Comparison of ENCODE assay signal across 27 mouse cellular contexts in the genomic region with DNA sequence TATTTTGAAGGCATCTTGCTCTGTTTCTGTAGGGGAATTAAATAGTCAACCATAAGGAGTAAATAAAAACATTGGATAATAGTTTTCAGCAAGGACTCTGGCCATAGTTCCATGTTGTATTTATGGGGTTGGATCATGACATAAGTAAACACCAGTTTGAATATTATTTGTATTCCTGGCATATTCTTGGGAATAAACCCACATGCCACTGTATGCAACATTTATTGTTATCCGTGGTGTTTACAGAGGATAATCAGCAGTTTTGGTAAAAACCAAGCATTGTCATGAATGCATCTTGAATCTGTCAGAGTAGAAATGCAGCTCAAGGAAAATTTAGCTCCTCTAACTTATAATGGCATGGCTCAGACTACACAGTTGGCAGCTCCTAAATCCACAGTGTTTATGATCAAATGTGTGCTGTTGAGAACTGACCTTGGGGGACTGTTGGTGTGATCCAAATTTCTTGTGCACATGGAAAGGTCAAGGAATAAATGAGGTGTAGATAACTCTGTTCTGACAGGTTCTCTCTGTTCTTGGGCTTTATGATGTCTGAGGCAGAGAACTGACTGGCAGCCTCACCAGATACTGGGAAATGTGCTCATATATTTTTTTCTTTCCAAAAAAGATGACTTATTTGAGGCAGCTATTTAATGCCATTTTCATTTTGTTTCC.
DNase-seq lines count a peak whose midpoint lies in the region.
"Had no signal": no experiment of that assay in that cellular context is flagged by ENCODE, and none has a peak within 500 bp of the region (broad histone marks: within the 10 kb centered on the region; RNA-seq: fewer than 3 reads in every experiment).

No protein-coding gene starts in this region.

- WGBS in embryonic facial prominence, embryonic 10.5 days, result 82% methylated on average over 1 of the region's 1 CpGs

- H3K27me3 ChIP-seq in embryonic facial prominence, embryonic 10.5 days (replicated peaks; ENCODE audit: low read depth, poor library complexity, severe bottlenecking), result no peaks in the 10 kb centered on the region
- H3K27me3 ChIP-seq: heart, embryonic 12.5 days; midbrain, embryonic 13.5 days; neural tube, embryonic 13.5 days had no signal

- H3K4me1 ChIP-seq in embryonic facial prominence, embryonic 10.5 days, result no peaks in the 10 kb centered on the region
- H3K4me1 ChIP-seq: heart, embryonic 12.5 days; midbrain, embryonic 13.5 days; neural tube, embryonic 13.5 days had no signal

- DNase-seq in adrenal gland, adult (ENCODE audit: inconsistent age in 2 of 2, low spot score in 1 of 2), result peak; percentile 30 to 63
- no peak for DNase-seq in adrenal gland, postnatal 25 days
- DNase-seq in heart, adult 11 months, result peak; percentile 79
- DNase-seq in heart, postnatal 36 days, result no peak
- DNase-seq in hindlimb bud, embryonic 11.5 days (ENCODE audit: extremely low spot score, low read depth, low spot score), result peak; percentile 3
- peak; percentile 39 for DNase-seq in lung, postnatal 25 days (ENCODE audit: low spot score)
- DNase-seq in embryonic facial prominence, embryonic 10.5 days (ENCODE audit: low spot score), result no peak
- no peak for DNase-seq in right cerebral cortex, postnatal 10 days (ENCODE audit: low spot score in 2 of 2)
- DNase-seq: cerebellum, adult 18-20 months; cerebellum, postnatal 10 days; gastrocnemius, adult 2 months; gastrocnemius, postnatal 36 days; heart, adult 2 months; kidney, adult 2 months; kidney, postnatal 4 days; layer of hippocampus, postnatal 36 days; left cerebral cortex, postnatal 4 days; liver; thymus, adult 2 months; thymus, postnatal 36 days had no signal

- intact Hi-C loops in heart, postnatal 36 days (cut with DNase I), result no loop called here

- H3K27ac ChIP-seq in embryonic facial prominence, embryonic 10.5 days (replicated peaks), result no peak overlapping the region
- H3K27ac ChIP-seq: gastrocnemius, adult 2 months; heart, adult 2 months; hindbrain, embryonic 14.5 days; liver, embryonic 14.5 days; macrophage; midbrain, embryonic 13.5 days; neural tube, embryonic 13.5 days had no signal

- H3K4me3 ChIP-seq in embryonic facial prominence, embryonic 10.5 days, result no peak overlapping the region
- H3K4me3 ChIP-seq: gastrocnemius, adult 2 months; heart, adult 2 months; heart, embryonic 12.5 days; midbrain, embryonic 13.5 days; neural tube, embryonic 13.5 days had no signal

- H3K36me3 ChIP-seq in embryonic facial prominence, embryonic 10.5 days (replicated peaks), result no peaks in the 10 kb centered on the region
- H3K36me3 ChIP-seq: G1E; heart, embryonic 12.5 days; midbrain, embryonic 13.5 days; neural tube, embryonic 13.5 days had no signal

- no peaks in the 10 kb centered on the region for H3K9me3 ChIP-seq in embryonic facial prominence, embryonic 10.5 days
- H3K9me3 ChIP-seq: G1E; heart, embryonic 12.5 days; midbrain, embryonic 13.5 days; neural tube, embryonic 13.5 days had no signal

Comparison
In these comparisons a context has a peak if more than half of its experiments do, and no peak if none do; other contexts are left out.
1. DNase-seq: peak in adrenal gland, adult (2 of 2), heart, adult 11 months (single experiment), hindlimb bud, embryonic 11.5 days (single experiment) and lung, postnatal 25 days (single experiment); none in adrenal gland, postnatal 25 days (single experiment), heart, postnatal 36 days (0 of 2), embryonic facial prominence, embryonic 10.5 days (single experiment) and right cerebral cortex, postnatal 10 days (0 of 2).